Mouse (Mus musculus) G1E (cell line): ENCODE measurements around the gene Mapk3. TPM values are rescaled to one million over a fixed set of nuclear protein-coding genes. Genes with fewer than 3 reads are reported as not detected.
"Not testable (repeated sequence)": the region's sequence is repeated elsewhere in the genome, so short reads cannot be mapped to it uniquely, and the experiment has no call there.

Experiments
- ATAC-seq: 2 replicates; pipeline ENCODE4 v1.8.0; 2016; ENCODE audit warnings: mild to moderate bottlenecking; ENCODE audit not compliant: insufficient number of reproducible peaks, poor library complexity, low FRiP score, severe bottlenecking; ENCODE audit errors: extremely low read depth
- DNase-seq: peaks from one replicate; pipeline ENCODE4 v3.0.0; 2012; ENCODE audit warnings: low spot score
- H3K27me3 ChIP-seq: 2 replicates; pipeline ENCODE4 v1.6.1; 2012; ENCODE audit warnings: mild to moderate bottlenecking, low read length, inconsistent platforms; ENCODE audit not compliant: insufficient read depth
- H3K36me3 ChIP-seq: replicated peaks from 2 replicates; pipeline ENCODE3; 2012; ENCODE audit warnings: mild to moderate bottlenecking, inconsistent platforms
- H3K4me1 ChIP-seq: 2 replicates; pipeline ENCODE4 v1.6.1; 2012; ENCODE audit warnings: low read depth, low read length, inconsistent platforms, mixed read lengths; ENCODE audit not compliant: insufficient read depth
- H3K4me3 ChIP-seq: 2 replicates; pipeline ENCODE4 v1.5.1; 2012; ENCODE audit warnings: low read depth, mild to moderate bottlenecking, inconsistent platforms, low read length, moderate library complexity, mixed read lengths
- H3K9me3 ChIP-seq: replicated peaks from 2 replicates; pipeline ENCODE4 v1.6.1; 2012; ENCODE audit warnings: inconsistent platforms
- CTCF ChIP-seq: IDR thresholded peaks from 2 replicates; pipeline ENCODE4 v1.5.1; 2012; ENCODE audit warnings: low read depth, low read length, inconsistent platforms, mixed read lengths
- GATA1 ChIP-seq: IDR thresholded peaks from 2 replicates; pipeline ENCODE4 v1.6.1; 2012; ENCODE audit warnings: borderline replicate concordance, low read length, inconsistent platforms, mixed read lengths
- GATA2 ChIP-seq: IDR thresholded peaks from 2 replicates; pipeline ENCODE4 v1.6.1; 2012; ENCODE audit warnings: low read depth, low read length, inconsistent platforms, borderline replicate concordance
- POLR2AphosphoS5 ChIP-seq: IDR thresholded peaks from 2 replicates; pipeline ENCODE4 v1.6.1; 2012; ENCODE audit warnings: low read depth, low read length, inconsistent platforms; ENCODE audit not compliant: insufficient replicate concordance
- TAL1 ChIP-seq: conservative IDR thresholded peaks from 2 replicates; pipeline ENCODE4 v1.6.1; 2012; ENCODE audit warnings: low read depth, low read length, inconsistent platforms, mixed read lengths
- polyA plus RNA-seq: library from polyadenylated mRNA; stranded (reverse); fragments of >175 nt; gene quantifications from 2 replicates; pipeline ENCODE4 v1.2.3, GENCODE M21; 2012
- total RNA-seq, 2 experiments: library from RNA; stranded (forward) in 1 of 2; stranded (reverse) in 1 of 2; fragments of 200-1000 nt in 1 of 2; fragments of >200 nt in 1 of 2; fragmentation: Nextera tagmentation in 1 of 2; gene quantifications; 2 replicates each; pipeline ENCODE4 v1.2.3; 2014 to 2017

The Mapk3 gene
- total and polyA plus RNA-seq, 3 experiments = 18.2 to 91.6 (median 68.8) TPM

- no peak for DNase-seq
- Histone ChIP-seq H3K27me3 (peaks cover 19% of the 10 kb centered on the region), H3K4me3 (no peak overlapping the region), H3K9me3 (no peaks in the 10 kb centered on the region; the same call in 1 of the 2 replicates), H3K36me3 (no peaks in the 10 kb centered on the region), H3K4me1 (peaks cover 11% of the 10 kb centered on the region)
- no peak for TF ChIP-seq GATA2
- TF ChIP-seq CTCF = no peak
- TF ChIP-seq POLR2AphosphoS5 = no peak
- no peak for TF ChIP-seq TAL1
- TF ChIP-seq GATA1 = no peak
- ATAC-seq = no peak
These were observed 37.8 kb upstream of the Mapk3 start for GRCm38 (mm10) chr7:126721635-126722034.

GRCm38 (mm10) chr7:126725077-126725476, 34.3 kb upstream of the Mapk3 start:
- peaks cover 11% of the 10 kb centered on the region for H3K4me1 ChIP-seq
- DNase-seq = no peak
- H3K9me3 ChIP-seq = no peaks in the 10 kb centered on the region; the same call in 1 of the 2 replicates
- no peaks in the 10 kb centered on the region for H3K36me3 ChIP-seq
- no peak overlapping the region for H3K4me3 ChIP-seq
- ATAC-seq = no peak
- TF ChIP-seq CTCF = no peak
- TF ChIP-seq GATA1 = no peak
- TF ChIP-seq POLR2AphosphoS5 = no peak
- TF ChIP-seq GATA2 = no peak
- TF ChIP-seq TAL1 = no peak
- peaks cover 14% of the 10 kb centered on the region for H3K27me3 ChIP-seq

GRCm38 (mm10) chr7:126725667-126726066, 33.7 kb upstream of the Mapk3 start:
- no peak for DNase-seq
- H3K9me3 ChIP-seq = no peaks in the 10 kb centered on the region; the same call in 1 of the 2 replicates
- no peak overlapping the region for H3K4me3 ChIP-seq
- peaks cover 17% of the 10 kb centered on the region for H3K27me3 ChIP-seq
- ATAC-seq = no peak
- H3K36me3 ChIP-seq = no peaks in the 10 kb centered on the region
- H3K4me1 ChIP-seq = peaks cover 11% of the 10 kb centered on the region
- TF ChIP-seq GATA2 = no peak
- no peak for TF ChIP-seq GATA1
- no peak for TF ChIP-seq CTCF
- no peak for TF ChIP-seq TAL1
- TF ChIP-seq POLR2AphosphoS5 = no peak

GRCm38 (mm10) chr7:126730256-126730789, 29.1 kb upstream of the Mapk3 start:
- H3K4me3 ChIP-seq, ATAC-seq, H3K4me1 ChIP-seq, H3K9me3 ChIP-seq, DNase-seq, H3K36me3 ChIP-seq: not testable (repeated sequence)
- H3K27me3 ChIP-seq = peaks cover 13% of the 10 kb centered on the region

GRCm38 (mm10) chr7:126736122-126736521, 23.3 kb upstream of the Mapk3 start:
- DNase-seq (no peak), ATAC-seq (no peak)
- Histone ChIP-seq H3K27me3 (peaks cover 30% of the 10 kb centered on the region), H3K4me1 (no peaks in the 10 kb centered on the region), H3K36me3 (no peaks in the 10 kb centered on the region), H3K9me3 (no peaks in the 10 kb centered on the region), H3K4me3 (no peak overlapping the region)
- TF ChIP-seq CTCF (no peak), GATA1 (no peak), GATA2 (no peak), TAL1 (no peak), POLR2AphosphoS5 (no peak)

- no peak for ATAC-seq
- peaks cover 31% of the 10 kb centered on the region for H3K27me3 ChIP-seq
- no peak for TF ChIP-seq CTCF
- TF ChIP-seq GATA1 = no peak
- TF ChIP-seq POLR2AphosphoS5 = no peak
- no peak for TF ChIP-seq GATA2
- no peak for TF ChIP-seq TAL1
- H3K36me3 ChIP-seq = no peaks in the 10 kb centered on the region
- H3K4me1 ChIP-seq = no peaks in the 10 kb centered on the region
- H3K9me3 ChIP-seq = no peaks in the 10 kb centered on the region
- H3K4me3 ChIP-seq = no peak overlapping the region
- DNase-seq = no peak
These were observed 19.9 kb upstream of the Mapk3 start for GRCm38 (mm10) chr7:126739551-126739950.

- H3K4me3 ChIP-seq = no peak overlapping the region
- no peak for DNase-seq
- no peaks in the 10 kb centered on the region for H3K4me1 ChIP-seq
- peaks cover 35% of the 10 kb centered on the region for H3K27me3 ChIP-seq
- TF ChIP-seq CTCF = no peak
- no peak for TF ChIP-seq TAL1
- TF ChIP-seq POLR2AphosphoS5 = no peak
- TF ChIP-seq GATA2 = no peak
- TF ChIP-seq GATA1 = no peak
- no peaks in the 10 kb centered on the region for H3K36me3 ChIP-seq
- ATAC-seq = no peak
- no peaks in the 10 kb centered on the region for H3K9me3 ChIP-seq
These were observed 19.2 kb upstream of the Mapk3 start for GRCm38 (mm10) chr7:126740132-126740735.
